Mouse (Mus musculus): ENCODE results near the gene Zfp457. TPM values are rescaled to one million over a fixed set of nuclear protein-coding genes. Genes with fewer than 3 reads are reported as not detected.

Gene Zfp457
- 1.2 and 2.0 TPM in 2 replicates for polyA plus RNA-seq (2012; rRNA removed)

DNA sequence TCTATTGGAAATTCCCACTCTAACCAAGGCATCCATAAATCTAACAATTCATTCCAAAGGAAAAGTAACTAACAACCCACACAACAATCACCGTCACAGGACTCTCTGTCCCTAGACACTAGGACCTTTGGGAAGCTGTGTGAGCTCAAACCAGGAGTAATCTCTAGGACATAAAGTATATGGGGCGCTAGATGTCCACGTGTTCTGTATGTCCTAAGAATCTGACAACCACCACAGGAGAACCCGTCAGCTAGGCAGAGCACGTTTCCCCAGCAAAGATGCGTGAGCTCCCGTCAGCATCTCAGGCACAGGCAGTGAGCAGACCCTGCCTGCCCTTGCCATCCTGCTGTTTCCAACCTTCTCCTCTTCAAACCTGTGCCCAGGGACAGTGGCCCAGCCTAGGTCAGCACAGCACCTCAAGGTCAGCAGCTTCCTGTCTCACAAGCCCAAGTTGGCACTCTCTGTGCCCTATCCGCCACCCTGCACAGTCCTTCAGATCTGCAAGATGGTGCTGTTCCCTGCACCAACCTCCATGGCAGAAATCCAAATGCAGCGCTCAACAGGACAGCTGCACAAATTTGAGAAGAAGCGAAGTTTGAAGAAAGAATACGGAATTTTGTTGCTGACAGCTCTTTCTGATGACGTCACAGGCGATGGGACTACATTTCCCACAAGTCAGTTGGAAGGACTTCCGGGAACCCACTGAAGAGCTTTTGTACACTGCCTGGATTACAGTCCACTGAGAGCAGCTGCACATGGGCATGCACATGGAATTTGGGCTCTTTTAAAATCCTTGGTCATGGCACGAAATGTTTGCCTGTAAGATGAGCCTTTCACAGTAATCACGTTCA lies at the start of gene Zfp457:
Zfp457 (minus strand) TSS at position 664 of the 851 bp plus-strand sequence.

DNA sequence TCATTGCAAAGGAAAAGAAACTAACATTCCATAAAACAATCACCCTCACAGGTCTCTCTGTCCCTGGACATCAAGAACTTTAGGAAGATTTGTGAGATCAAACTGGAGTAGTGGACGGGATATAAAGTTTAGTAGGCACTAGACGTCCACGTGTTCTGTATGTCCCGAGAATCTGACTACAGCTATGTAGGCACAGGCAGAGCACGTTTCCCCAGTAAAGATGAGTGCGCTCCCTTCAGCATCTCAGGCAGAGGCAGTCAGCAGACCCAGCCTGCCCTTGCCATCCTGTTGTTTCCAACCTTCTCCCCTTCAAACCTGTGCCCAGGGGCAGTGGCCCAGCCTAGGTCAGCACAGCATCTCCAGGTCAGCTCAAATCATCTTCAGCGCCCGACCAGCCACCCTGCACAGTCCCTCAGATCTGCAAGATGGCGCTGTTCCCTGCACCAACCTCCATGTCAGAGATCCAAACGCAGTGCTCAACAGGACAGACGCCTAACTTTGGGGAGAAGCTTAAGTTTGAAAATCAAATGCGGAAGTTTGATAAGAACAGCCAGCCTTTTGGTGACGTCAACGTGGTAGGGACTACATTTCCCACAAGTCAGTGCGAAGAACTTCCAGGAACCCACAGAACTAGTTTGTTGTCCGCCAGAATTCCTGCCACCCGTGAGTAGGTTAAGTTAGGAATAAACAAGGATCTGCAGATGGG lies 25.9 kb upstream of the Zfp457 start, which contains the start of gene Zfp595:
Zfp595 (minus strand) TSS at position 552 of the 706 bp plus-strand sequence.

DNA sequence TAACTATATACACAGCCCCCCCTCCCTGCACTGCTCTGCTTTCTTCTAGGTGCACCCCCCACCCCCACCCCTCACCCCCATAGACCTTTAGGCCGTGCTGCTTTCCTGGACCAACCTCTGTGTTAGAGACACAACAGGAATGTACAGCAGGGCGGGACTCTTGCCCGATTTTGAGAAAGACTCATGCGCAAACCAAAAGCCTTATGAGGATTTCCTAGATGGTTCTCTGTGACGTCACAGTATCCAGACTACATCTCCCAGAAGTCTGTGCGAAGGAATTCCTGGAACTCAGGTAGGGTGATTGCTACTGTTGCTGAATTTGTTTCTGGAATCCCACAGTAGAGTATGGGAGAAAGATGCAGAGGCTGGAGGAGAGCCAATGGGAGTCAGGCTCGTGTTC lies 28.0 kb downstream of the Zfp457 start, which contains the start of gene Zfp458:
Zfp458 (minus strand) TSS at position 153 of the 400 bp plus-strand sequence.

Other genes starting within 250 kb of the Zfp457 start
- gene Zfp712, start 245.3 kb downstream of the Zfp457 start, polyA plus RNA-seq (2012; rRNA removed), result 1.5 and 2.7 TPM in 2 replicates
- 2.9 and 5.6 TPM in 2 replicates for gene Zfp708, start 208.5 kb downstream of the Zfp457 start, polyA plus RNA-seq (2012; rRNA removed)
- gene Gm28557, start 197.9 kb downstream of the Zfp457 start, polyA plus RNA-seq (2012; rRNA removed), result 3.1 and 4.4 TPM in 2 replicates
- 0.23 and 0.35 TPM in 2 replicates for gene Rslcan18, start 190.2 kb downstream of the Zfp457 start, polyA plus RNA-seq (2012; rRNA removed)
- gene Zfp759, start 184.8 kb downstream of the Zfp457 start, polyA plus RNA-seq (2012; rRNA removed), result 0.94 and 2.3 TPM in 2 replicates
- 5.2 and 8.7 TPM in 2 replicates for gene Rsl1, start 133.3 kb downstream of the Zfp457 start, polyA plus RNA-seq (2012; rRNA removed)
- 0.67 and 1.3 TPM in 2 replicates for gene Zfp455, start 112.0 kb downstream of the Zfp457 start, polyA plus RNA-seq (2012; rRNA removed)
- 1.5 and 2.2 TPM in 2 replicates for gene Zfp458, start 28.0 kb downstream of the Zfp457 start, polyA plus RNA-seq (2012; rRNA removed)
- 1.5 and 3.2 TPM in 2 replicates for gene Zfp595, start 26.1 kb upstream of the Zfp457 start, polyA plus RNA-seq (2012; rRNA removed)
- gene Gm28044, start 54.1 kb upstream of the Zfp457 start, polyA plus RNA-seq (2012; rRNA removed), result not detected in 2 replicates
- gene Zfp953, start 54.1 kb upstream of the Zfp457 start, polyA plus RNA-seq (2012; rRNA removed), result 0.61 and 1.3 TPM in 2 replicates
- gene Gm28041, start 69.2 kb upstream of the Zfp457 start, polyA plus RNA-seq (2012; rRNA removed), result 0.15 and 0.18 TPM in 2 replicates
- 0.44 and 0.84 TPM in 2 replicates for gene Zfp456, start 69.3 kb upstream of the Zfp457 start, polyA plus RNA-seq (2012; rRNA removed)
- gene Zfp429, start 93.3 kb upstream of the Zfp457 start, polyA plus RNA-seq (2012; rRNA removed), result 5.5 and 6.9 TPM in 2 replicates
- 0.36 and 1.4 TPM in 2 replicates for gene Zfp459, start 114.9 kb upstream of the Zfp457 start, polyA plus RNA-seq (2012; rRNA removed)
- 2.3 and 4.8 TPM in 2 replicates for gene Zfp874a, start 145.1 kb upstream of the Zfp457 start, polyA plus RNA-seq (2012; rRNA removed)
- gene Zfp874b, start 177.8 kb upstream of the Zfp457 start, polyA plus RNA-seq (2012; rRNA removed), result 2.3 and 4.2 TPM in 2 replicates
- gene Zfp58, start 194.1 kb upstream of the Zfp457 start, polyA plus RNA-seq (2012; rRNA removed), result 6.4 and 10.1 TPM in 2 replicates
- not detected in 2 replicates for gene Gm26965, start 219.7 kb upstream of the Zfp457 start, polyA plus RNA-seq (2012; rRNA removed)
- gene Zfp87, start 219.7 kb upstream of the Zfp457 start, polyA plus RNA-seq (2012; rRNA removed), result 12.7 and 20.2 TPM in 2 replicates
- gene Zfp748, start 247.3 kb upstream of the Zfp457 start, polyA plus RNA-seq (2012; rRNA removed), result 8.5 and 11.2 TPM in 2 replicates